Mouse (Mus musculus) splenic B cell, adult 2 months (primary cell): Measurements from ENCODE around the gene Eif2b4.

ENCODE experiments used
- DNase-seq: peaks from one replicate; pipeline ENCODE4 v3.0.0-alpha.2; 2011; ENCODE audit warnings: low read depth, low spot score
- H3K27me3 ChIP-seq: 2 replicates; pipeline ENCODE4 v1.6.1; 2012; ENCODE audit warnings: mild to moderate bottlenecking, low read length, moderate library complexity, mixed read lengths; ENCODE audit not compliant: control insufficient read depth, poor library complexity, insufficient read depth, severe bottlenecking
- H3K36me3 ChIP-seq: 2 replicates; pipeline ENCODE4 v1.6.1; 2012; ENCODE audit warnings: mild to moderate bottlenecking, low read length, moderate library complexity, mixed read lengths; ENCODE audit not compliant: control insufficient read depth, poor library complexity, insufficient read depth, severe bottlenecking

Eif2b4 gene

DNA sequence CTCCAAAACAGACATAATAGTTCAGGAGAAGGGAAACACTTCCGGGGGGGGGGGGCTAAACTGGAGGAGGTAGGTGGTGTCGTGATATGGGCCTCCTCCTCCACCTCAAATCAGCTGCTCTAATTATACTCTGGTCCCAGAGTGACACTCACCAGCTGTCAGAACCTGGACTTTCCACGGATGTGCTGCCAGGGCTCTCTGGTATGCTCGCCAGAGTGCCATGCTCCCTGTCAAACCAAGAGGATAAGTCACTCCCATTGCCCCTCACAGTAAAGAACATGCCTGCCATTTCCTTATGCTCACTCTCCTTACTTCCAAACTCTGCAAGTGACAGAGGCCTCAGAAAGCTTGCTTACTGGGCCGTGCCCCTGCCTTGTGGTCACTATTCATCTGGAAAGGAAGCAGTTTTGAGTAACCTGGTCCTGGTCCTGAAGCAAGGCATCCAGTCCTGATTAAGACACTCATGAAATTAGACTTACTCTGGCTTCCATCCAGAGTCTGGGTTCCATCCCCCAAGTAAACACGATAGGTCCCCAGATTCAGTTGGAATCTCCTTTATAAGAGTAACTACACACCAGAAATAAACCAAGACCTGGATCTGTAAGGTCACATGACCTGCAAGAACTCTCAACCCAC lies 39.6 kb downstream of the Eif2b4 start:
- no peak for DNase-seq
- Histone ChIP-seq H3K36me3 (peaks cover 11% of the 10 kb centered on the region), H3K27me3 (no peaks in the 10 kb centered on the region)

DNA sequence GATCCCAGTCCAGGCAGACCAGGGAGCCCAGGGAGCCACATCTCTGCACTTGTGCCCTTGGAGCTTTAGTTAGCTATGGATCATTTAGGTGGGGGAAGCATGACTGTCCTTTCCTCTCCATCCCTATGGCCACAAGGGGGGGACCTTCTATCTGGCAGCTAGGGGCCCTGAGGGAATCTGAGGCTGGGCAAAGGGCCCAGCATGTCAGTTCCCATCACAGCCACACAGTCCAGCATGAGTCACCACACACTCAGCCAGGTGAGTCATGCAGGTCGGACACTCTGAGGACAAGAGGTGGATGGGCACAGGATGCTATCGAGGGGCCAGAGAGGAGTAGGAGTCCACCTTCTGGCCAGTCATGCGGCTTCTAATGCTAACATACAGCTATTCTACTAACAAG lies 41.5 kb downstream of the Eif2b4 start:
- Histone ChIP-seq H3K27me3 (no peaks in the 10 kb centered on the region), H3K36me3 (peaks cover 1% of the 10 kb centered on the region; the same call in 1 of the 2 replicates)
- no peak for DNase-seq

DNA sequence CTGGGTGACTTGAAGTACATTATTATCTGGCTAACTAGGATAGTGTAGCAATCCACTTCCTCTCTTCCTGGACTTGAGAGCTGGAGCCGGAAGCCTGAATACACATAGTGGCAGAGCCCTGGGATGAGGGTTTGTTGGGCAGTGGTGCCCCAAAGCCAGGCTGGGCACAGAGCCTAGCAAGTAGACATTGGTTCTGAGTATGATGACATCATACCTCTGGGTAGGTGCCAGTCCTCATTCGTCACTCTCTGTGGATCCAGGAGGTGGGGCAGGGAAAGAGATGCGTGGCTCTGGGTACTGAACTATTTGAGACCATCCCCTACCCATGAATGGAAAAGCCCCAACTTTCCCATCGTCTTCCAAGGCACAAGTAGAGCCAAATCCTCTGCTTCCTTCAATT lies 43.4 kb downstream of the Eif2b4 start:
- no peak for DNase-seq
- H3K36me3 ChIP-seq: no peaks in the 10 kb centered on the region; the same call in 1 of the 2 replicates
- H3K27me3 ChIP-seq: no peaks in the 10 kb centered on the region

DNA sequence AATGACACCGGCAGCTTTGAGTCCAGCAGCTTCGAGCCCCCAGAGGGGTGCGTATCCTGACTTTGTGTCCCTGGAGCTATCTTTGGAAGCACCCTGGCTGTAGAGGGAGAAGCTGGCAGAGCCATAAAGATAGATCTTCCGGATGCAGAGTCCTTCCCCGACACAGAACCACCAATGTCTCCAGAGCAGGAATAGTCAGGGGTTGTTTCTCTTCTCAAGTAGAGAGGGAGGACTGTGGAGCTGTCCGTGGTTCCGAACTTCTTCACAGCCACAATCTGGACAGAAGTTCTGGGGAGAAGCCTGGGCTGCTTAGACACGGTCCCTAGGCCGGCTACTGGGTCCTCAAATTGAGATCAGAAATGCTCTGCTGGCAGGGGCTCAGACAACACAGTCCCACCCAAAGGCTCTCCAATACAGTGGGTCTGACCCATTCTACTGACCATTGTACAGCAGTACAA lies 54.2 kb downstream of the Eif2b4 start:
- no peaks in the 10 kb centered on the region for H3K36me3 ChIP-seq
- DNase-seq: no peak
- H3K27me3 ChIP-seq: no peaks in the 10 kb centered on the region; the same call in none of the 2 replicates

DNA sequence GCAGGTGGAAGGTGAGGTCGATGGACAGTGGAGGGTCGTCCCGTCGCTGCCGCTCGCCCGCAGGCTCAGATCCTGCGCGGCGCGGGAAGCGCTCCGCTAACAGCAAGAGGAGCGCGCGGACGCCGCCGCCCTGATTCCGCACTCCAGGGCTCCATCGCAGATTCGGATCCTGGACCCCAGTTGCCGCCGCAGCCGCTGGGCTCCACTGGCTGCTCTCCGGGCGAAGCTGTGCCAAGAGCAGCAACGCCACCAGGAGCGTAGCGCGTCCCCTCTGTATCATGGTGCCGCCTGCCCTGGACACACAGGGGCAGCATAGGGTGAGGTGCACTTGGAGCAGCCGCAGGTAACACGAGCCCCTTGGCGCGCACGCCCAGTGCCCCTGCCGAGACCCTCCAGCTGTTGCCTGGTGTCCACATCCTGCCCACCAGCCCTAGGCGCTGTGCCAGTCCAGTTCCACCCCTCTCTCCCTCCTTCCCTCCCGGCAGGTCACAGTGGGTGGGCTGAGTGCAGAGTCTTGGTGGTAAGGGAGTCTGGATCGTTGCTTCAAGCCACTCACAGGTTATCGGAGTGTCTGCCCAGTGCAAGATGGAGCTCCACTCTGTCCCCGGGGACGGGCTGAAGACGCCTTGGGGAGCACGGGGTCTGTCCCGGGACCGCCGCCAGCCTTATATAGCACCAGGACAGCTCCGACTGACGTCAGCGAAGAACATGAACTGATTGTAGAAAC lies 54.8 kb downstream of the Eif2b4 start, which contains the start of gene Ucn:
Gene Ucn (minus strand): TSS at position 589 of the 727 bp plus-strand sequence.
- Histone ChIP-seq H3K36me3 (no peaks in the 10 kb centered on the region), H3K27me3 (no peaks in the 10 kb centered on the region; the same call in none of the 2 replicates)
- no peak for DNase-seq

DNA sequence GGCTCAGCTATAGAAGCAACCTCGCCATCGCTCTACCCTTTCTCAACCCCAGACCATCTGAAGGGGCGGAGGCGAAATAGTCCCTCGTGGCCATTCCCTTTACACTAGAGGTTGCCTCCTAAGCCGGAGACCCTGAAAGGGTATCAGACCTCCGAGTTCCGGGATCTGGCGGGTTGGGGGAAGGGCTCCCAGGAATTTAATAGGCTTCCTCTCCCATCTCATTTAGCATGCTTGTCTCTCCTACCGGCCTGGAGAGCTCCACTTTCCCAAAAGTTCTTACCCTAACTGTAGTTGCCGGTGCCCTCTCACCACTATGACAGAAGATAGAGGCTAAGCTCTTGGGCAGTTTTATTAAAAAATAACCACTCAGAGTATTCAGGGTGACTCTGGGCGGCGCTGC lies 55.6 kb downstream of the Eif2b4 start:
- Histone ChIP-seq H3K27me3 (no peaks in the 10 kb centered on the region; the same call in none of the 2 replicates), H3K36me3 (no peaks in the 10 kb centered on the region)
- DNase-seq: no peak
